Mouse (Mus musculus) NIH3T3 (cell line): ENCODE results near the gene Gm6169.
"Not testable (repeated sequence)": the region's sequence is repeated elsewhere in the genome, so short reads cannot be mapped to it uniquely, and the experiment has no call there.

Source experiments
- DNase-seq: peaks from one replicate; pipeline ENCODE4 v3.0.0-alpha.2; 2012; ENCODE audit warnings: low read depth

Gm6169 gene

GRCm38 (mm10) chr13:97099187-97099852, at the start of gene Gm6169:
Gene Gm6169, minus strand, starts transcription at chr13:97099237.
- DNase-seq = peak; percentile 81

- DNase-seq = peak; percentile 70
These were observed 46.8 kb upstream of the Gm6169 start for GRCm38 (mm10) chr13:97145834-97146233.

GRCm38 (mm10) chr13:97142321-97142720, 43.3 kb upstream of the Gm6169 start:
- DNase-seq = no peak

- DNase-seq = not testable (repeated sequence)
These were observed 39.4 kb upstream of the Gm6169 start for GRCm38 (mm10) chr13:97138404-97138931.

- DNase-seq = peak; percentile 93
These were observed 38.7 kb upstream of the Gm6169 start, which contains the start of the genes Gfm2 and Nsa2 for GRCm38 (mm10) chr13:97137466-97138400. Gene Gfm2, plus strand, starts transcription at chr13:97137937. Gene Nsa2, minus strand, starts transcription at chr13:97137937.

- DNase-seq = not testable (repeated sequence)
These were observed 31.4 kb upstream of the Gm6169 start for GRCm38 (mm10) chr13:97130413-97130812.

GRCm38 (mm10) chr13:97129654-97130053, 30.6 kb upstream of the Gm6169 start:
- DNase-seq = not testable (repeated sequence)

- DNase-seq = no peak
These were observed 22.3 kb upstream of the Gm6169 start for GRCm38 (mm10) chr13:97121341-97121740.

- no peak for DNase-seq
These were observed 10.0 kb upstream of the Gm6169 start for GRCm38 (mm10) chr13:97109046-97109445.

- not testable (repeated sequence) for DNase-seq
These were observed 8.7 kb upstream of the Gm6169 start for GRCm38 (mm10) chr13:97107721-97108120.

GRCm38 (mm10) chr13:97104996-97105395, 6.0 kb upstream of the Gm6169 start:
- DNase-seq = no peak

- no peak for DNase-seq
These were observed 3.3 kb downstream of the Gm6169 start for GRCm38 (mm10) chr13:97095726-97096125.

GRCm38 (mm10) chr13:97088183-97088582, 10.9 kb downstream of the Gm6169 start:
- no peak for DNase-seq

- no peak for DNase-seq
These were observed 11.6 kb downstream of the Gm6169 start for GRCm38 (mm10) chr13:97087421-97087820.

- no peak for DNase-seq
These were observed 12.7 kb downstream of the Gm6169 start for GRCm38 (mm10) chr13:97086316-97086715.

GRCm38 (mm10) chr13:97082432-97082831, 16.6 kb downstream of the Gm6169 start:
- DNase-seq = no peak

GRCm38 (mm10) chr13:97080615-97081014, 18.4 kb downstream of the Gm6169 start:
- no peak for DNase-seq

GRCm38 (mm10) chr13:97080201-97080600, 18.8 kb downstream of the Gm6169 start:
- no peak for DNase-seq

- DNase-seq = no peak
These were observed 21.5 kb downstream of the Gm6169 start for GRCm38 (mm10) chr13:97077556-97077955.

GRCm38 (mm10) chr13:97073497-97073896, 25.5 kb downstream of the Gm6169 start:
- DNase-seq = no peak

GRCm38 (mm10) chr13:97071626-97072241, 27.3 kb downstream of the Gm6169 start:
- DNase-seq = no peak
